Mouse (Mus musculus): ENCODE results near the gene Dctn2. TPM values are rescaled to one million over a fixed set of nuclear protein-coding genes. Genes with fewer than 3 reads are reported as not detected.

Dctn2 gene
- total and polyA plus RNA-seq, 3 experiments = 240 to 297 TPM; not detected in 1

DNA sequence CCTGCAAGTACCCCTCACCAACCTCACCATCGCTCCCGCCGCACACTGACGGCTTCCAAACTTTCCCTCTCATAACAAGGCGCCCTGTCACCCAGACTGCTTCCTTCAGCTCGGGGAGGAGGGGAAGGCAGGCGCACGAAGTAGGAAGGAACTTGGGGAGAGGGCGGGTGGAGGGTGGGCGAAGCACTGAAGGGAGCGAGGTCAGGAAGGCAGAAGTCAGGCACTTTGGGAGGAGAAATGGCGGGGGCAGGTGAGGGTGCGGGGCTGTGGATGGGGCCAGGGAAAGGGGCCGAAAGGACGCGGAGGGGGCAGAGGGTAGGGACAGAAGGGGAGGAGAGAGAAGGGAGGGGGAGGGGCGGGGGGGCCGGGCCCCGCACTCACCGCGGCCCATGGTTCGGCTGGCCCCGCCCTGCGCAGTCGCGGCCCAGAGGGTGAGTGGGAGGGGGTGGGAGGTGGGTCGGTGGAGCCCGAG, 22.2 kb downstream of the Dctn2 start:
- peaks cover 0 to 19% of the 10 kb centered on the region in 2 experiments; a peak in 2 of 4 replicates for H3K4me1 ChIP-seq (ENCODE audit: control insufficient read depth in 1 of 2, insufficient read depth in 2 of 2, low read length in 2 of 2)
- no peaks in the 10 kb centered on the region for H3K27me3 ChIP-seq (ENCODE audit: control insufficient read depth in 1 of 2, insufficient read depth in 2 of 2, low read length in 2 of 2)
- H3K79me2 ChIP-seq (ENCODE audit: control insufficient read depth, insufficient read depth, low read length, poor library complexity) = peaks cover 70% of the 10 kb centered on the region
- peak overlapping the region; percentile 75 to 91 for H3K4me3 ChIP-seq (ENCODE audit: control insufficient read depth in 1 of 2, insufficient read depth in 1 of 2, low read depth in 2 of 2, low read length in 2 of 2)
- peak overlapping the region; percentile 89 for H3K27ac ChIP-seq (ENCODE audit: control insufficient read depth, low read depth, low read length)
- no peak; the same call in 1 of the 2 replicates for TF ChIP-seq CHD2 (IDR thresholded peaks at IDR 0.05; ENCODE audit: low read length)
- TF ChIP-seq POLR2AphosphoS5 (IDR thresholded peaks at IDR 0.05; ENCODE audit: borderline replicate concordance, low read depth, low read length) = no peak
- no peak for TF ChIP-seq NRF1 (IDR thresholded peaks at IDR 0.05; ENCODE audit: insufficient read depth, low read depth, low read length, poor library complexity, severe bottlenecking)
- no peak for TF ChIP-seq MAFK (IDR thresholded peaks at IDR 0.05; ENCODE audit: borderline replicate concordance, low read depth, low read length)
- TF ChIP-seq MXI1 (IDR thresholded peaks at IDR 0.05; ENCODE audit: low read depth, low read length) = peak; percentile 40
- H3K36me3 ChIP-seq (ENCODE audit: control insufficient read depth in 1 of 2, insufficient read depth in 2 of 2, low read length in 2 of 2) = peaks cover 4 to 16% of the 10 kb centered on the region in 2 experiments; a peak in 3 of 4 replicates
- H3K9ac ChIP-seq (ENCODE audit: control insufficient read depth, low read depth, low read length, poor library complexity, severe bottlenecking) = peak overlapping the region; percentile 93
- DNase-seq (ENCODE audit: low read depth, low spot score) = peak; percentile 86
- no peaks in the 10 kb centered on the region for H3K9me3 ChIP-seq (replicated peaks; ENCODE audit: insufficient read depth, low read length)

DNA sequence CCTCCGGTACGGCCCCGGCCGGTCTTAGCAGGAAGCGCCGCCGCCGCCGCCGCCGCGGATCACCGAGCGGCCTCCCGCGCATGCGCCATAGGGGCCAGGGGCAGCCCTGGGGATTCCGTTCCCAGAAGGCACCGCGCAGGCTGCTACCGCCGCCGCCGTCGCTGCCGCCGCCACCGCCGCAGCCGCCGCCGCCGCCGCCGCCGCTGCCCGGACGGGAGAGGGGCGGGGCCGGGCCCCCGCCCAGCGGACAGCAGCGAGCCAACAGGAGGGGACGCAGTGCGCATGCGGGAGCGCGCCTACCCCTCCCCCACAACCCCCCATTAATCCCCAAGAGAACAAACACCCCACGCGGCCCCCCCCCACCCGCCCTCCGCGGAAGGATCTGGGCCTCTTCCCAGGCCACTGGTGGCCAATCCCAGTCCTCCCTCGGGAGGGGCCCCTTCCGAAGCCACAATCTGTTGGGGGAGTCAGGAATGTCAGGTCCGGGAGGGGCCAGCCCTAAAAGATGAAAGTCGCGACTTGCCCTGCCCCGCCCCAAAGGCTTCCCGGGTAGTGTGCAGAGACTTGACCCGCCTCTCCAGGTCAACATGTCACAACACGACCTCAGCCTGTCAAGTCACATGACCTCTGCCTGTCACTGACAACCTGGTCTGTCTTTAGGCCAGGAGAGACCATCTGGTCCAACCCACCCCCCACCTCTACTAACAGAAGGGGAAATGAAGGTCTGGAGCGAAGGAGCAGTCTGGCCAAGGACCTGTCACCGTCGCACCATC, 22.8 kb downstream of the Dctn2 start, which contains the start of gene Mbd6:
Gene Mbd6, minus strand, starts transcription at position 219 of the 773 bp plus-strand sequence.
- peak within 1 kb of the TSS; percentile 93 for H3K9ac ChIP-seq (ENCODE audit: control insufficient read depth, low read depth, low read length, poor library complexity, severe bottlenecking)
- H3K4me1 ChIP-seq (ENCODE audit: control insufficient read depth in 1 of 2, insufficient read depth in 2 of 2, low read length in 2 of 2) = peaks cover 0 to 23% of the 10 kb centered on the region in 2 experiments; a peak in 2 of 4 replicates
- H3K79me2 ChIP-seq (ENCODE audit: control insufficient read depth, insufficient read depth, low read length, poor library complexity) = peaks cover 72% of the 10 kb centered on the region
- peak within 1 kb of the TSS; percentile 100 for H3K27ac ChIP-seq (ENCODE audit: control insufficient read depth, low read depth, low read length)
- H3K4me3 ChIP-seq (ENCODE audit: control insufficient read depth in 1 of 2, insufficient read depth in 1 of 2, low read depth in 2 of 2, low read length in 2 of 2) = peak within 1 kb of the TSS; percentile 75 to 91
- peak; percentile 92 for DNase-seq (ENCODE audit: low read depth, low spot score)
- no peaks in the 10 kb centered on the region for H3K27me3 ChIP-seq (ENCODE audit: control insufficient read depth in 1 of 2, insufficient read depth in 2 of 2, low read length in 2 of 2)
- peaks cover 6 to 22% of the 10 kb centered on the region in 2 experiments for H3K36me3 ChIP-seq (ENCODE audit: control insufficient read depth in 1 of 2, insufficient read depth in 2 of 2, low read length in 2 of 2)
- no peaks in the 10 kb centered on the region for H3K9me3 ChIP-seq (replicated peaks; ENCODE audit: insufficient read depth, low read length)
- TF ChIP-seq GATA1 (IDR thresholded peaks at IDR 0.05; ENCODE audit: low read depth, low read length) (no peak), MAX (IDR thresholded peaks at IDR 0.05; ENCODE audit: low read length) (peak; percentile 85), NRF1 (IDR thresholded peaks at IDR 0.05; ENCODE audit: insufficient read depth, low read depth, low read length, poor library complexity, severe bottlenecking) (peak; percentile 74), JUND (IDR thresholded peaks at IDR 0.05; ENCODE audit: low read depth, low read length) (no peak), ZC3H11A (IDR thresholded peaks at IDR 0.05; ENCODE audit: low read depth, low read length) (no peak), RAD21 (IDR thresholded peaks at IDR 0.05; ENCODE audit: low read depth, low read length) (no peak), MAZ (IDR thresholded peaks at IDR 0.05; ENCODE audit: low read depth, low read length) (peak; percentile 78; the same call in 1 of the 2 replicates), CHD2 (IDR thresholded peaks at IDR 0.05; ENCODE audit: low read length) (no peak), ZMIZ1 (IDR thresholded peaks at IDR 0.05; ENCODE audit: low read depth, low read length) (no peak; the same call in 1 of the 2 replicates), CTCF (IDR thresholded peaks at IDR 0.05 in 2 of 3, conservative IDR thresholded peaks at IDR 0.05 in 1 of 3; ENCODE audit: control insufficient read depth in 1 of 3, insufficient read depth in 1 of 3, low read depth in 2 of 3, low read length in 3 of 3, poor library complexity in 1 of 3, severe bottlenecking in 1 of 3) (no peak), USF1 (IDR thresholded peaks at IDR 0.05; ENCODE audit: low read depth, low read length) (peak; percentile 95), TBP (IDR thresholded peaks at IDR 0.05; ENCODE audit: low read depth, low read length) (no peak), HCFC1 (IDR thresholded peaks at IDR 0.05; ENCODE audit: low read depth, low read length) (peak; percentile 56), MEF2A (IDR thresholded peaks at IDR 0.05; ENCODE audit: extremely low read depth, insufficient replicate concordance, low read depth, low read length, poor library complexity, severe bottlenecking) (no peak), POLR2AphosphoS5 (IDR thresholded peaks at IDR 0.05; ENCODE audit: borderline replicate concordance, low read depth, low read length) (peak; percentile 73; the same call in 1 of the 2 replicates), E2F4 (IDR thresholded peaks at IDR 0.05; ENCODE audit: borderline replicate concordance, low read depth, low read length) (no peak), MAFK (IDR thresholded peaks at IDR 0.05; ENCODE audit: borderline replicate concordance, low read depth, low read length) (no peak), GABPA (IDR thresholded peaks at IDR 0.05; ENCODE audit: low read depth, low read length) (no peak), TCF12 (IDR thresholded peaks at IDR 0.05; ENCODE audit: low read depth, low read length) (peak; percentile 49), RCOR1 (IDR thresholded peaks at IDR 0.05; ENCODE audit: low read depth, low read length) (no peak), CHD1 (IDR thresholded peaks at IDR 0.05; ENCODE audit: low read depth, low read length) (no peak), POLR2AphosphoS2 (IDR thresholded peaks at IDR 0.05; ENCODE audit: low read length) (peak; percentile 82; the same call in 1 of the 2 replicates), UBTF (IDR thresholded peaks at IDR 0.05; ENCODE audit: borderline replicate concordance, insufficient read depth, low read depth, low read length) (no peak), ZNF384 (IDR thresholded peaks at IDR 0.05; ENCODE audit: low read depth, low read length) (no peak), EP300 (IDR thresholded peaks at IDR 0.05; ENCODE audit: low read depth in 1 of 2, low read length in 2 of 2) (no peak; a peak in 1 of 4 replicates), ZKSCAN1 (IDR thresholded peaks at IDR 0.05; ENCODE audit: low read depth, low read length) (no peak), MYC (IDR thresholded peaks at IDR 0.05; ENCODE audit: low read depth, low read length) (0 out of 2 replicates have a peak, but pooled peaks have one; percentile 41)

Data from MEL (cell line).